Mouse (Mus musculus) cerebellum, postnatal 4 days (tissue): Measurements from ENCODE around the gene Doc2b.

Source experiments
- DNase-seq, 2 experiments: peaks; one replicate each; pipeline ENCODE4 v3.0.0; 2022; ENCODE audit warnings: low spot score in 2 of 2, mixed read lengths in 1 of 2

The Doc2b gene

DNA sequence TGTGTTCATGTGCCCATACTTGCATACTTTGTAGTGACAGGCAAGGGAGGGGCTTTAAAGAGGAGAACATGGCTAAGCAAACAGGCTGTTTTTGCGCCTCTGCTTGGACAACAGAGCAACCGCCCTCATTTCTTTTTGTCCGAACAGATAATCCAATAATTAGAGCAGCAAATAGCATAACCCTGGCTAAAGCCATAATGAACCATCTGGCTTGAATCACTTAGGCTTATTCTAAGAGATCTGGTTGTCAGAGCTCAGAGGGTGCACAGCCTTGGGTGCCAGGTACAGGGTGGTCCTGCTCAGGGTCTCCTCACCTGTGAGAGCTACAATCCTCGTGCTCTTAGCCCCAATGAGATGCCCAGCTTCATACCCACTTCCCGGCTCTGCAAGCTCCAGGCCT, 2.5 kb downstream of the Doc2b start:
- no peak for DNase-seq

DNA sequence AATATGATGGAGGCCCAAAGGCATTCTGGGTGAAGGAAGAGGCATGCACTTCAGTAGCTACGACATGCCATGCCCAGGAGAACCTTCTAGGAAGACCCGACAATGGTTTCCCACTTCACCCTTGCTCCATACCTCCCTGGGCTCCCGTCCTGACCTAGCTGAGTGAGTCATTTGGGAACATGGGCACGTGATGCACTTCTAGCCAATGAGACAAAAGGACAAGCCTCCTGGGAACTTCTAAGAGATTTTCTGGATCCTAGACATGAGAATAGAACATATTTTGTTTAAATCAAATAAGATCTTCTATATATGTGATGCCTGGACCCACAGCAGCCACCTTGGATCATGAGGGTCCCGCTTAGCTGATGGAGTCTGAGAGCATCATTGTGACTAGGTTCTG, 3.3 kb downstream of the Doc2b start:
- DNase-seq, result no peak

DNA sequence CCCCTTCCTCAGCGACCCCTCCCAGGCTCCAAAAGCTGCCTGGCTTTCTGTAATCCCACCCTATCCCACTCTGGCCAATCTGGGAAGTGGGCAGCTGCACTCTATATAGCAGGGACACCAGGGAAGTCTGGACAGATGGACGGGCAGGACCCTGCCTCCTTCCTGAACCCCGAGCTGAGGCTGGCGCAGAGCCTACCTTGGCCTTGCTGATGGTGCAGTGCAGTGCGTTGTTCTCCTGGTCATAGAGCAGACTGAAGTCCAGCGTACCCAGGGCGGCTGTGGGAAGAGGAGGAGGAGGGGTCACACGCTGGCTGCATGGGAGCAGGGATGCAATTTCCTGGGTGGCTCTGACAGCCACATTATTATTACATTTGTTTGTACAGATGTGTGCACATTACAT, 10.0 kb downstream of the Doc2b start:
- no peak for DNase-seq

DNA sequence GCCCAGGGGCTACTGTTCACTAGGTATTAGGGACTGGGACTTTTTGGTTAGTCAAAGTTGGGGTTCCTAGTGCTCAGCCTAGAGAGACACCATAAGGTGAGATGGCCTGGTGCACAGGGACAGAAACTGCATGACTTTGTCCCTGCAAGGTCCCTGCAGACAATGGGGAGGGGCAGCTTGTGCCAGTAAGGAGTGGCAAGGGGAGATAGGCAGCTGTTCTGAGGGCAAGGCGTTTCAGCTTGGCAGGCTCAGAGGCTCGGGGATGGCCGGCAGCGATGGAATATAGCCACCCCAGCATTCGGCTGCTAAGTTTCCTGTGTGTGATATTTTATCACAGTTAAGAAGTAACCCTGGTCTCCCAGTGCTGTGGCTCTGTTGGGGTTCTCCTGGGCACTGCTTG, 12.1 kb downstream of the Doc2b start:
- no peak for DNase-seq

DNA sequence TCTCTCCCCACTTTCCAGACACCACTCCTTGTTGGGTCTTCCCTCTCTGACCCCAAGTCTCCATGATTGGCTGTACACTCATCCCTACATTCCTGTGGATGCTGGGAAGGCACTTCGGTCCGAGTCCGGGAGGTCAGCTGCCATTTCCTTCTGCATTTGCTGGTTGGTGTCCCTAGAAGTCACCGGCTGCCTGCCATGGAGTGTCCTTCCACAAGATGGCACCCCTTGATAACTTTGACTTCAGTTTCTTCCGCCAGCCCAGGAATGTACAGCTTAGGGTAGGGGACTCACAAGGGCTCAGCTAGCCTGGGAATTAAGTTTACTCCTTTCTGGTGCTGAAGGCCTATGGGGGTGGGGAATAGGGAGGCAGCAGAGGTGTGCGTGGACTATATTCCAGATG, 13.9 kb downstream of the Doc2b start:
- DNase-seq, result peak; percentile 63 to 75

DNA sequence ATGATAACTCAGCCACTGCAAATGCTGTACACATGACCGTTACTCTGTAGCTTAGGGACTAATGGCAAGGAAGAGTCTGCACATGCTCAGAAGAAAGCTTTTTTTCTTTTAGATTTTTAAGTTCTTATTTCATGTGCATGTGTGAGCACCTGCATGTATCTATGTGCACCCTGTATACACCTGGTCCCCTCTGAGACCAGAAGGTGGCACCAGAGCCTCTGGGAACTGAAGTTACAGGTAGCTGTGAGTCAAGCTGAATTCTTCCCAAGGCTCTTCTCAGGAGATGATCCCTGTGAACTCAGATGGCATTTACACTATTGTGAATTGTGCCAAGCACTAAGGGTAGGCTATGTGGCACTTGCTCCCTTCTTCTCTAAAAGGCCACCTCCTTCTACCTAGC, 19.9 kb downstream of the Doc2b start:
- no peak for DNase-seq

DNA sequence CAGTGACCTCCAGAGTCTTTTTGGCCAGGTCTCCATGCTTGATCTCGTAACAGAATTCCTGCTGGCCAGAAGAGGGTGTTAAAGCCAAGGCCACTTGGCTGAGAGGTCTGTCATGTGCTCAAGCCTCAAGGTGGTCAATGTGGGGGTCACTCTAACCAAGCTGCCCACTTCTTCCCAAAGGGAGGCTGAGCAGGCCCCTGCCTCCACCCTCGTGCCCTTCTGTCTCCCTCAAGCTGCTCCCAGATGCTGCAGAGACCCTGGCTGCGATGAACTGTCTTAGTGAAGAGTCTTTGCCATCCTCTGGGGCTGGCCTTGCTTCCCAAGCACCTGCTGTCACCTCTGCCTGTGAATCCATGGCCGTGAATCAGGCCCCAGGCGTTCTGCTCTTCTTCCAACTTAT, 23.3 kb downstream of the Doc2b start:
- no peak for DNase-seq

DNA sequence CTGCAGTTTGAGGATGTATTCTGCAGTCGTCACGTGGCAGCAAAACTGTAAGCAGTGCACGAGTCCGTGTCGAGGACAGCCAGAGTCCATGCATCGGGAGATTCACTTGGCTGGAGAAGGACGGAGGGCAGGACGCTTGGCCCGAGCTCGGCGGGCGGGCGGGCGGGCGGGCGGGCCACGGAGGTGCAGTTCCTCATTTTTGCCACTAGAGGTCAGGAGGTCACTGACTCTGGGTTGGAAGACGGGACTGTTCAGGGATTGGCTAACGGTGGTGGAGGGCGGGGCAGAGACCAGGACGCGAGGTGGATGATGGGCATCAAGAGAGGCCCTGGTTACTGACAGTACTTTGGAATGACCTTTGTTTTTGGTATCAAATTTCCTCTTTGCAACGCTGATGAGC, 26.6 kb downstream of the Doc2b start:
- DNase-seq, result peak; percentile 72 to 82

DNA sequence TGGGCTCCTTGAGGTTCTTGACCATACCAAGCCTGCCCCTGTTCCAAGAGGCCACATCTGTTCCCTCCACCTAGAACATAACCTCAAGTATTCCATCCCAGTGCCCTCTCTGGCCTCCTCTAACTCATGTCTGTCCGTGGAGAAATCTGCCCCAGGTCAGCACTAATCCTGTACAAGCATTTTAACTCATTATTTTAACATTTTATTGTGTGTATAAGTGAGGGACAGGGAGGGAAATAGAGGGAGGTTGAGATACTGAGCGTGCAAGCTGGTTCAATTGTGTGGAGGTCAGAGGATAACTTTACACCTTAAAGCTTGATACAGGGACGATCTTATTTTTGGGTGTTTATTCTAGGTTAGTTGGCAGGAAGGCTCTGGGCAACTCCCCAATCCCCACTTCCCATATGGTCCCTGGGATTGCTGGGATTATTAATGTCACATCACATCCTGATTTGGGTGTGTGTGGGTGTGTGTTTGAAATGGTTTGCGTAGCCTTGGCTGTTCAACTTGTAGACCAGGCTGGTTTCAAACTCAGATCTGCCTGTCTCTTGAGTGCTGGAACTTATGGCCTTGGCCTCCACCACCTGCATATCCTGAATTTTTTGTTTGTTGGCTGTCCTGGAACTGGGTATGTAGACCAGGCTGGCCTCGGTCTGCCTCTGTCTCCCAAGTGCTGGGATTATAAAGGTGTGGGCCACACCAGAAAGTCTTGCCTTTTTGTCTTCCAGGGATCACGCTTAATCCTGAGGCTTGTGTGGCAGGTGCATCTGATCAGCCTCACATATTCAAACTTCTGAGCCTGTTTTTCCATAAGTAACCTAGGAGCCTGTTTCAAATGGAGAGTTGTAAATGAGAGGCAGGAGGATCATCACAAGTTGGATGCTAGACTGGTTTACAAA, 27.5 kb downstream of the Doc2b start:
- no peak for DNase-seq

DNA sequence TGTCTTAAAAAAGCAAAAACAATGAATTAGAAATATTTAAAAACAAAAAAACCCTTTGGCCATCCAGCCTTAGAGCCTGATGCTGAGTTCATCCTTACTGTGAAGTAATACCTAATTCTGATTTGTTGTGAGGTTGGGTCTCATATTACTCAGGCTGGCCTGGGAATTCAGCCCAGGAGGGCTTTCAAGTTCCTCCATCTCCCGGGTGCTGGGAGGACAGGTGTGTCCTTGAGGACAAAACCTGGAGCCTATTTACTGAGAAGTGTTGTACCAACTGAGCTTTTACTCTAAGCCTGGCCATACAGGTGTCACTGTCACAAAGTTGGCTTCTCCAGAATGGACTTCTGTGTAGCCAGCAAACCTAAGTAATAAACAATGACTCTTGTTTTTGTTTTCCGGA, 28.8 kb downstream of the Doc2b start:
- no peak for DNase-seq

DNA sequence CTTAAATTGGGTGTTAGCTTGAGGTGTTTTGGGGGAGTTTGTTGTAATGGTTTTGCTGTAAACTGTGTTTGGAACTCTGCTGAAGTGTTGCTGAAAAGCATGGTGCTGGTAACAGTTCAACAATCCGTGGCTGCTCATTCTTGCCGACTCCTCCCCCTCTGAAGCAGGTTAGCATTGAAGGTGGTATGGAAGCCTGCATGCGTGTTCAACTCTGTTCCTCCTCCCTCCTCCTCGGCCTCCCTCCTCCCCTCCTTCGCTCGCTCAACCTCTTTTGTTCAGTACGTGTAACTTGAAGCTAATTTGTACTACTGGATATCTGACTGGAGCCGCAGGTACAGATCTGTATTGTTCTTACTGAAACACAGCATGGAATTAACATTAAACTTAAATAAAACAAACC, 30.7 kb downstream of the Doc2b start:
- no peak for DNase-seq

DNA sequence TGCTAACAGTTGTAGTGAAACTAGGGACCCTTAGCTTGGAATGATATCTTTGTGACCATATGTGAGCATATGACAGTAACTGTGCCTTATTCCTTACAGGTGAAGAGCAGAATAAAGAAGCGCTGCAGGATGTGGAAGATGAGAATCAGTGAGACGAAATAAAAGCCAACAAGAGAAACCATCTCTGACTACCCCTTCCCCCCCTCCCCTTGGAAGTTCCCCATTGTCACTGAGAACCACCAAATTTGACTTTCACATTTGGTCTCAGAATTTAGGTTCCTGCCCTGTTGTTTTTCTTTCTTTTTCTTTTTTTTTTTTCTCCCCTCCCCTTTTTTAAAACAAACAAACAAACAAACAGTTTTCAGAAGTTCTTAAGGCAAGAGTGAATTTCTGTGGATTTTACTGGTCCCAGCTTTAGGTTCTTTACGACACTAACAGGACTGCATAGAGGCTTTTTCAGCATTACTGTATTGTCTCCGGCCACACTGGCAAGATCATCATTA, 31.3 kb downstream of the Doc2b start:
- DNase-seq, result no peak

DNA sequence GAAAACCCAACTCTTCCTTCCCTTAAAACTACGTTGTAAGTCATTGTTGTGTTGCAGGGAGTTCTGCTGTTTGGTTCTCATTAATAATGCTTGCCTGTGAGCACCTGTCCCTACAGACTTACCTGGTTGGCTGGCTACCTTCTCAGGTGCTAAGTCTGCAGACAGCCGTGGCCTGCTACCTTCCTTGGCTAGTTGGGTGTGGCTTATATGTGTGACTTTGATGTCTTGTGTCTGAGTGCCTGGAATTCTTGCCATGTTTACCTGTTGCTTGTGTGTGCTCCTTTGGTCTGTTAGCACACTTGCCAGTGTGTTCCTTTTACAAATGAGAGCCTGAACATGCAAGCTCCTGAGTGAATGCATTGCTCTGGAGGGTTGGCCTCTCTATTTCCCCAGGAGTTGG, 33.1 kb downstream of the Doc2b start:
- no peak for DNase-seq

DNA sequence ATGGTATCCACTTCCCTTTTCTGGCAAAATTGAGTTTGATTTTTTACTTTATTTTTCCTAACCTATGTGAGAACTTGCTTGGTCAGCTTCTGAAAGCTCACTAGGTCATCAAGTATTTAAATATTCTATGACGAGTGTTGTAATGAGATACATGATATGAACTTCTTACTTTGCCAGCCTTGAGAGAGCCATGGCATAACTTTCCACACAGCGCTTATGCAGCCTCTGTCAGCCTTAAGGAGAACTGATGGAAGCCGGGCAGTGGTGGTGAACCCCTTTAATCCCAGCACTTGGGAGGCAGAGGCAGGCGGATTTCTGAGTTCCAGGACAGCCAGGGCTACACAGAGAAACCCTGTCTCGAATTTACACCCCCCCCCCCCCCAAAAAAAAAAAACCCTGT, 35.1 kb downstream of the Doc2b start:
- DNase-seq, result no peak

DNA sequence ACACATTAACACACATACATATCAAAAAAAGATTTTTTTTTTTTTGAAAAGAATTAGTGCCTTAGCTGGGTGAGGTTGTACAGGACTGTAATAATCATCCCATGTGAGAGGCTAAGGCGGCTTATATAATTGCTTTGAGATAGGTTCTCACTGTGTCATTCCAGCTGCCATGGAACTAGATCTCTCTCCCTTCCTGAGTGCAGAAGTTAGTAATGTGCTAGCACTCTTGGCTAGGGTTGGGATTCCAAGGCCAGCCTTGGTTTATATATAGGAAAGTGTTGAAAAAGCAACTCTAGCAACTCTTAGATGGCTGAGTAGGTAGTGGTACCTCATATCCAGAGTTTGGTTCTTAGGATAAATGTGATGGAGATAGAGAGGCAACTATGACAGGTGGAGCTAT, 37.3 kb downstream of the Doc2b start:
- DNase-seq, result no peak

DNA sequence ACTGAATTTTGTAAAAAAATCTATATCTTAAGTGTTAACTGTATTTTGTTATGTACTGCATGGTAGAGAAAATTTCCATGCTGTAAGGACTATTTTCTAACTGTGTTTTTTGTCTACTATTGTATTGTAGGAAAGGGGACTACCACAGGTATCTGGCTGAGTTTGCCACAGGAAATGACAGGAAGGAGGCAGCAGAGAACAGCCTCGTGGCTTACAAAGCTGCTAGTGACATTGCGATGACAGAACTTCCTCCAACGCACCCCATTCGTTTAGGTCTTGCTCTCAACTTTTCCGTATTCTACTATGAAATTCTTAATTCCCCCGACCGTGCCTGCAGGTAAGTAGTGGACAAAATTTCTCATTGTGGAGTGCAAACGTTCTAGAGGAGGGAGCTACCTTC, 39.2 kb downstream of the Doc2b start:
- no peak for DNase-seq

DNA sequence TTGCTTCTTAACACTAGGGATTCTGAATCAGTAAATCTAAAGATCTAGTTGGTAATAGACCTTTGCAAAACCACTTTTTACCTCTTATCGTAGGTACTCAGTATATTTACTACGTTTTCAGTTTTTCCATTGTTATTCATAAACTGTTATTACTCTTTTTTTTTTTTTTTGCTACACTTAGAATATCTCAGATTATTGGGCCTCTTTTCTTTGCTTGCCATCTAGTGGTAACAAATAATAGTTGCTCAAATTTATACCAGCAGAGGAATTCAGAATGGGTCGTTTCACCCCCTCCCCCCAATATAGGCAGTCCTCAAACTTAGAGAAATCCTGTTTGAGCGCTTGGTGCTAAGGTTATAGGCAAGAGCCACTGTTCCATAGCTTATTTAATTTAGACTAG, 44.8 kb downstream of the Doc2b start:
- DNase-seq, result no peak

DNA sequence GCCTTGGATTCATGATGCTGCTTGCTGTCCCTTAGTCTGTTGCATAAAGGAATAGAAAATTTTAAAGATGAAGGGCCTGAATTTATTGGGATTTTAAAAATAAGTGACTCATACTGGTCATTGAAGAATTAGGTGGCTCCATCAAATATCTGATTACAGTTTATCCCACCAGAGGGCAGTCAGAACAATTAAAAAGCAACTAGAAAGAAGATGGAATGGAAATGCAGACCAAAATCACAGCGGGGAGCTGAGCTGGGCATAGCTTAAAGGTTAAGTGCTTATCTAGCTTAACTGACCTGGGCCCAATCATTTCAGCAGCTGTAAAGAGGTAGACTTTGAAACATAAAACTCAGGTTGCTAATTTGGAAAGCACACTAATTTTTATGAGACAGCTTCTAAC, 45.3 kb downstream of the Doc2b start:
- DNase-seq, result no peak

DNA sequence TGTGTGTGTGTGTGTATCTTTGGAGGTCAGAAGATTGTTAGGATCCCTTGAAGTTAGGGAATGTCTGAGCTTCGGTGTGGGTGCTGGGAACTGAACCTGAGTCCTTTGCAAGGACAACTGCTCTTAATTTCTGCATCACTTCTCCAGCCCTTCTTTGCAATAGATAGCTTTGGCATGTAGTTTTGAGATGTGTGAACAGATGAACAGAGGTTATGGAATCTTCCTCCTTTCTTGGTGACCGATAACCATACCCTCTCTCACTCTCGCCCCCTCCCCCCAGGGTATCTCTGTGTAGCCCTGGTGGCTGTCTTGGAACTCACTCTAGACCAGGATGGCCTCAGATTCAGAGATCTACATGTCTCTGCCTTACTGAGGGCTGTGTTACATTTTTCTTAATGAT, 51.1 kb downstream of the Doc2b start:
- no peak for DNase-seq

DNA sequence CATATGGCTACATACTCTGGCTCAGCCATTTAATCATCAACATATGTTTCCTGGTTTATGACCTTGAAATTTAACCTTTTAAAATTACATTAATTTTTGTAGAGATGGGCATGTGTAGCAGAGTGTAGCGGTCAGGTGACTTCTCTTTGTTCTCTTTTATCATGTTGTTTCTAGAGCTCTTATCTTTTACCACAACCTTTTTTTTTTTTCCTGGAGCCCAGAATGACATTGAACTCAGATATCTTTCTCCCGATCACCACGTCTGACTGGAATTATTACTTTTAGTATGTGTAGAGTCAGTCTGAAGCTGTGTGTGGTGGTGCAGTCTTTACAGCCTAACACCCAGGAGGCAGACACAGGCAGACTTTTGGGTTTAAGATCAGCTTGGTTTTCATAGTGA, 54.2 kb downstream of the Doc2b start:
- DNase-seq, result no peak

DNA sequence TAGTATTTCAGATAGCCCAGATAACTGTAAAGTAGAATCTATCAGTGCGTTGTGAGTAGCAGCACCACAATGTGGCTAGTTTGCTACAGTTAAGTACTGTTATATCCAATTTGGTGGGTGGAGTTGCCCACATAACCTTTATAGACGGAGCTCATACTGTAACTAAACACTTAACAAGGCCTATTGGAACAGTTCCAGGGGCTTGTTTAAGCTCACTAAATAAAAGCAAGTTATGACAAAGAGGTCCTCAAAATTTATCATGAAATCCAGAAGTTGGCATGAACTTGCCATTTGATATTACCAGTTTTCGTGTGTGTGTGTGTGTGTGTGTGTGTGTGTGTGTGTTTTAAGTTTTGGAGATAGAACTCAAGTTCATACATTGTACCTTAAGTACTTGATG, 55.6 kb downstream of the Doc2b start:
- no peak for DNase-seq

DNA sequence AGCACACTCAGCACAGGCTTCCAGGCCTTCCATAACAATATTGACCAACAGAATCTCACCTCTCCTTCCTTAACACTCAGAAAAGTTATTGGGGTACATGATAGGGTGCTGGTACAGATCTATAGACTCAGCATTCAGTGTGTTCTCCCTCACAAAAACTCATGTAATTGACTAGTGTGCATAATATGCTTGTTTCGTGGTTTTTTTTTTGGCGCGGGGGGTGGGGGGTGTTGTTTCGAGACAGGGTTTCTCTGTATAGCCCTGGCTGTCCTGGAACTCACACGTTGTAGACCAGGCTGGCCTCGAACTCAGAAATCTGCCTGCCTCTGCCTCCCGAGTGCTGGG, 57.4 kb downstream of the Doc2b start:
- DNase-seq, result no peak

DNA sequence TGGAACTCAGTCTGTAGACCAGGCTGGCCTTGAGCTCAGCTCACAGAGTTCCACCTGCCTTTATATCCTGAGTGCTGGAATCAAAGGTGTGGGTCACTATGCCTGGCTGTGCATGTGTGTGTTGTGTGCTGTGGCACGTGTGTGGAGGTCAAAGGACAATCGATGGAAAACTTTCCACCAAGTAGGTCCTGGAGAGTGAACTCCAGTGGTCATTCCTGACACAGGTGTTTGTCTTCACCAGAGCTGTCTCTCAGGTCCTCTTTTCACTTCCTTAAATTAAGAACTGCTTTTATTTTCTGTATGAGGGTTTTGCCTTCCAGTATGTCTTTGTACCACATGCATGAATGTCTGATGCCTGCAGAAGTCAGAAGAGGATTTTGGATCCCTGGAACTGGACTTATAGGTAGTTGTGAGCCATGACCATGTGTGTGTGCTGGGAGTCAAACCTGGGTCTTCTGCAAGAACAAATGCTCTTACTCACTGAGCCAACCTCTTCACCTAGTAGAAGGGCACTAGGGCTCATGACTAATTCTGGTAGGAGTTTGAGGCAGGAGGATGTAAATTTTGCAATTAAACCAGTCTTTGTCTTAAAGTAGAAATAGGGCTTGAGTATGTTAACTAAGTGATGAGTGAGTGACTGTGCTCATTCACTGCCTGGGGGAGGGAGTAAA, 57.9 kb downstream of the Doc2b start:
- no peak for DNase-seq
